Mouse (Mus musculus) G1E (cell line): Measurements from ENCODE around the gene Ankrd10.

Source experiments
- CTCF ChIP-seq: IDR thresholded peaks from 2 replicates; pipeline ENCODE4 v1.5.1; 2012; ENCODE audit warnings: low read depth, low read length, inconsistent platforms, mixed read lengths
- GATA1 ChIP-seq: IDR thresholded peaks from 2 replicates; pipeline ENCODE4 v1.6.1; 2012; ENCODE audit warnings: borderline replicate concordance, low read length, inconsistent platforms, mixed read lengths
- GATA2 ChIP-seq: IDR thresholded peaks from 2 replicates; pipeline ENCODE4 v1.6.1; 2012; ENCODE audit warnings: low read depth, low read length, inconsistent platforms, borderline replicate concordance
- POLR2AphosphoS5 ChIP-seq: IDR thresholded peaks from 2 replicates; pipeline ENCODE4 v1.6.1; 2012; ENCODE audit warnings: low read depth, low read length, inconsistent platforms; ENCODE audit not compliant: insufficient replicate concordance
- TAL1 ChIP-seq: conservative IDR thresholded peaks from 2 replicates; pipeline ENCODE4 v1.6.1; 2012; ENCODE audit warnings: low read depth, low read length, inconsistent platforms, mixed read lengths

DNA sequence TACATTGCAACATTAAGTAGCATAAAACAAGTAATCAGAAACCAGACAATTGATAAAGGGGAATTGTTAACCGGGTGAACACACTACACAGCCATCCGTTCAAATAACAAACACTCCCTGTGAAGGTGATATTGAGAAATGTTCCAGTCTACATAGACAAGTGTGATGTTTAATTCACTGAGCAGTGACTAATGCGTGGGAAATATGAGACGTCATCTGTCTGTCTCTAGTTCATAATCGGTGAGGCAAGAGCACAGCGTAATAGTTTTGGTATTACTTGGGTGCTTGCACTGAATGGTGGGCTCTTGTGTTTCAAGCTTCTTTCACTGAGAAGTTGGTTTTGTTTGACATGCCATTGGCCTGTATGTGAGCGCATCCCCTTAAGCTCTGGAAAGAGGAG, 2.0 kb upstream of the Ankrd10 start:
- TF ChIP-seq CTCF (no peak), POLR2AphosphoS5 (no peak), TAL1 (no peak), GATA1 (no peak), GATA2 (no peak)
